Mouse (Mus musculus) B cell, adult 2 months (primary cell): ENCODE results near the gene Wwtr1.

ENCODE experiments used
- DNase-seq, 2 experiments: peaks; one replicate each; pipeline ENCODE4 v3.0.0; 2022

The Wwtr1 gene

GRCm38 (mm10) chr3:57575660-57576055, at the start of gene Wwtr1:
TSS of gene Wwtr1 (minus strand) at chr3:57575910.
- DNase-seq: no peak

- DNase-seq: no peak
These were observed 44.0 kb upstream of the Wwtr1 start for GRCm38 (mm10) chr3:57619718-57620117.

GRCm38 (mm10) chr3:57615652-57616051, 39.9 kb upstream of the Wwtr1 start:
- no peak for DNase-seq

- no peak for DNase-seq
These were observed 36.8 kb upstream of the Wwtr1 start for GRCm38 (mm10) chr3:57612430-57612997.

- no peak for DNase-seq
These were observed 36.1 kb upstream of the Wwtr1 start for GRCm38 (mm10) chr3:57611776-57612175.

- DNase-seq: no peak
These were observed 28.9 kb upstream of the Wwtr1 start for GRCm38 (mm10) chr3:57604618-57605015.

- DNase-seq: no peak
These were observed 28.3 kb upstream of the Wwtr1 start for GRCm38 (mm10) chr3:57603891-57604617.

- no peak for DNase-seq
These were observed 26.9 kb upstream of the Wwtr1 start for GRCm38 (mm10) chr3:57602610-57603009.

- DNase-seq: no peak
These were observed 20.9 kb upstream of the Wwtr1 start for GRCm38 (mm10) chr3:57596566-57596965.

- no peak for DNase-seq
These were observed 19.8 kb upstream of the Wwtr1 start for GRCm38 (mm10) chr3:57595506-57595905.

GRCm38 (mm10) chr3:57585967-57586366, 10.3 kb upstream of the Wwtr1 start:
- DNase-seq: no peak

GRCm38 (mm10) chr3:57583533-57583932, 7.8 kb upstream of the Wwtr1 start:
- DNase-seq: no peak

GRCm38 (mm10) chr3:57580426-57581195, 4.9 kb upstream of the Wwtr1 start:
- DNase-seq: no peak

GRCm38 (mm10) chr3:57576056-57576824, 530 bp upstream of the Wwtr1 start:
- DNase-seq: no peak

- no peak for DNase-seq
These were observed 638 bp downstream of the Wwtr1 start for GRCm38 (mm10) chr3:57574885-57575659.

- DNase-seq: no peak
These were observed 1.7 kb downstream of the Wwtr1 start for GRCm38 (mm10) chr3:57573898-57574570.

GRCm38 (mm10) chr3:57572331-57572975, 3.3 kb downstream of the Wwtr1 start:
- no peak for DNase-seq

- DNase-seq: no peak
These were observed 9.1 kb downstream of the Wwtr1 start for GRCm38 (mm10) chr3:57566655-57567054.

- DNase-seq: no peak
These were observed 12.1 kb downstream of the Wwtr1 start for GRCm38 (mm10) chr3:57563627-57564026.

- no peak for DNase-seq
These were observed 12.7 kb downstream of the Wwtr1 start for GRCm38 (mm10) chr3:57562996-57563506.

GRCm38 (mm10) chr3:57558761-57559160, 16.9 kb downstream of the Wwtr1 start:
- no peak for DNase-seq
